Mouse (Mus musculus) cerebellum, adult 2 months (tissue): ENCODE data around the gene Zfp362.

Experiments
- CTCF ChIP-seq: fragments of 200-500 bp; IDR thresholded peaks from 2 replicates; pipeline ENCODE4 v1.5.1; 2011; ENCODE audit warnings: low read depth, mild to moderate bottlenecking, control low read depth, low read length, moderate library complexity, borderline replicate concordance; ENCODE audit not compliant: insufficient read depth
- POLR2A ChIP-seq: fragments of 200-500 bp; IDR thresholded peaks from 2 replicates; pipeline ENCODE4 v1.6.1; 2011; ENCODE audit warnings: low read length, control low read depth, borderline replicate concordance; ENCODE audit not compliant: insufficient read depth

GRCm38 (mm10) chr4:128804426-128805149 lies 1.3 kb downstream of the Zfp362 start:
- no peak for TF ChIP-seq CTCF
- TF ChIP-seq POLR2A, result no peak
